Mouse (Mus musculus): Measurements from ENCODE around the gene Ripk1. TPM values are rescaled to one million over a fixed set of nuclear protein-coding genes. Genes with fewer than 3 reads are reported as not detected.
A peak's percentile ranks its signal among the peaks of the same experiment; 100 is the strongest.

Gene Ripk1
- total RNA-seq, 2 experiments from 2014 or later, result 6.2 to 8.1 TPM

DNA sequence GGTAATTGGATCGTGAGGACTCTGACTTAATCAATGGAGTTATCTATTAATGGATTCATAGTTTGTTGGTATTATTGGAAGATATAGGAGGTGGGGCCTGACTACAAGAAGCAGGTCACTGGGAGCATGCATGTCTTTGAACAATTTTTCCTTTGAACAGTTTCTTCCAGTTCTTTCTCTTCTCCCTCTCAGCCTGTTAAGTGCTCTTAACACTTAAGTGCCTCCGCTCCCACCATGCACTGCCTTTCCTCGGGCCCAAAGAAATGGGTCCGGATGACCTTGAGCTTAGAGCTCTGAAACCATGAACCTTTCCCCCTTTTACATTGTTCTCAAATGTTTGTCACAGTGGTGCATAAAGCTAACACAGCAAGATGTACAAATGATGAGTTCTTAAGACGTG, 34.6 kb downstream of the Ripk1 start:
- intact Hi-C loops (cut with DNase I), result no loop called here
- DNase-seq (ENCODE audit: low spot score in 2 of 2), result no peak

DNA sequence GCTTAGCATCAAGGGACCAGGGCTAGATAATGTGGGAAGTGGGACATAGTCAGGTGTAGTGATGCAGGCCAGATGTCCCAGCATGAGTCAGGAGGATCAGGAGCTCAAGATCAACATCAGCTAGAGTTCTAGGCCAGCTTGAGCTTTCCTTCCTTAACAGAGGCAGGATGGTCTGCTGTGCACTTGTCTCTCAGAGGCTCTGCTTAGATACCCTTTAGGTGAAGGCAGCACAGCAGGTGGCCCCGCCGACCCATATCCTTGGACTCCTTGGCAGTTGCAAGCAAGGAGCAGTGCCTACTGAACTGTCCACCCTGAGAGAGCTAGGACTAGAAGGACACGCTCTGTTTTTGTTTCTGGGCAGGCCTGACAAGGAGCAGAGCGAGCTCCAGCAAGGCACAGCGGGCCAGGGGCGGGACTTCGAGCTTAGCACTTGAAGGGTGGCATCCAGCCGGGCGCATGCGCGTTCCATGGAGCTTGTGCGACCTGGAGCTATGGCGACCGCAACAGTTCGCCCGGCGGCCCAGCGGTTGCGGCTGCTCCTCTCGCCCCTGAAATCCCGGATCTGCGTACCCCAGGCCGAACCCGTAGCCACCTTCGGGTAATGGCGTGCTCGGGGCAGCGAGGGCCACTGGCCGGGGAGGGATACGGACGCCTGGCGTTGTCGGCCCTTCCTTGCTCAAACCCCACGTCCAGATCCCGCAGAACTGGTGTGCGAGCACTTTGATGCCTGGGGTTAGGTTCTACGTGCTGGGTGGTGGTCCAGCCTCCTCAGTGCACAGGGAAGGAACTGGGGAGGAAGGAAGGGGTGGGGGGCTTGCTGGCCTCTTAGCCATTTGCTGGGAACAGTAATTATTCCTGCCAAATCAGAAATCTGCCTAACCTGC, 35.3 kb downstream of the Ripk1 start, which contains the start of gene Bphl:
TSS of gene Bphl (plus strand) at position 426 of the 884 bp plus-strand sequence.
- DNase-seq (ENCODE audit: low spot score in 2 of 2), result peak; percentile 93 to 94
- intact Hi-C loops (cut with DNase I), result no loop called here

- DNase-seq (ENCODE audit: low spot score in 2 of 2), result peak in 1 of 2 experiments; percentile 25
- intact Hi-C loops (cut with DNase I), result no loop called here
These were observed 35.9 kb downstream of the Ripk1 start for GRCm38 (mm10) chr13:34038056-34038432.

GRCm38 (mm10) chr13:34038901-34039341, 36.8 kb downstream of the Ripk1 start:
- DNase-seq (ENCODE audit: low spot score in 2 of 2), result no peak
- intact Hi-C loops (cut with DNase I), result no loop called here

DNA sequence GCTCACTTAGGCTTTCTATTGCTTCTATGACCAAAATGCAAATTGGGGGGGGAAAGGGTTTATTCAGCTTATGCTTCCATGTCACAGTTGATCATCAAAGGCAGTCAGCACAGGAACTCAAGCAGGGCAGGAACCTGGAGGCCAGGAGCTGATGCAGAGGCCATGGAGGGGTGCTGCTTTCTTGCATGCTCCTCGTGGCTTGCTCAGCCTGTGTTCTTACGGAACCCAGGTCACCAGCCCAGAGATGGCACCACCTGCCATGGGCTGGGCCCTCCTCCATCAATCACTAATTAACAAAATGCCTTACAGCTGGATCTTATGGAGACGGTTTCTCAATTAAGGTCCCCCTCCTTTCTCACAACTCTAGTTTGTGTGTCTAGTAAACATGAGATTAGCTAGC, 37.9 kb downstream of the Ripk1 start:
- intact Hi-C loops (cut with DNase I), result no loop called here
- no peak for DNase-seq (ENCODE audit: low spot score in 2 of 2)

GRCm38 (mm10) chr13:34043716-34044393, 41.7 kb downstream of the Ripk1 start:
- no peak for DNase-seq (ENCODE audit: low spot score in 2 of 2)
- intact Hi-C loops (cut with DNase I), result no loop called here

DNA sequence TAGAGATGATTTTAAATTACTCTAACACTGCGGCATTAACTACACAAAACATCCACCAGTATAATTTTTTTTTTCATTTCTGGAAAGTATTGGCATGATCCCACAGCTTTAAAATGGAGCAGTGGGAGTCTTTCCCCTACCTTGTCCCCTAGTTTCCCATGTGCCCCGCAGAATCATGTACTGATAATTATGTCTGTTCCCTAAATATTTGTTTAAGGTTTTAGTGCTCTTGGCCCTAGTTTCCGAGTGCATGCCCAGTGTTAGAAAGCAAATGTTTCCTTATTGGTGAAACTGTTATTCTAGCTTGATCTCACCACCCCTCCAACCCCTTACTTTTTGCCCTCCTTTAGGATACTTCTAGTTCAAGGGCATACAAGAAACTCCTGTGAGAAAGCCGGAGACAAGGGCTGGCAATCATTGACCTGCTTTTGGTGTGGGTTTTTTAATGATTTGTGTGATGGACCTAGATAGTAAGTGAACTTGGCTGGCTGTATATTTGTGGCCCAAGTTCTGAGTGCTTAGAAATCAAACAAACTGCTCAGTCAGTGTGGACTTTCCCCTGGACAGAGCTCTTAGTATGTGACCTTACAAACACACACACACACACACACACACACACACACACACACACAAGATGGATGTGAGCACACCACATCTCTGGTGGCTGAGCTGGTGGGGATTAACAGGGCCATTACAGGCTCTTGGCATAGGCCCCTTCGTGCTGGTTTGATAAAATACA, 43.5 kb downstream of the Ripk1 start:
- no peak for DNase-seq (ENCODE audit: low spot score in 2 of 2)
- intact Hi-C loops (cut with DNase I), result loop anchor here (1.0 to 5.0 kb wide), 3 partner anchors 105 to 592 kb away; no protein-coding TSS in a partner anchor

DNA sequence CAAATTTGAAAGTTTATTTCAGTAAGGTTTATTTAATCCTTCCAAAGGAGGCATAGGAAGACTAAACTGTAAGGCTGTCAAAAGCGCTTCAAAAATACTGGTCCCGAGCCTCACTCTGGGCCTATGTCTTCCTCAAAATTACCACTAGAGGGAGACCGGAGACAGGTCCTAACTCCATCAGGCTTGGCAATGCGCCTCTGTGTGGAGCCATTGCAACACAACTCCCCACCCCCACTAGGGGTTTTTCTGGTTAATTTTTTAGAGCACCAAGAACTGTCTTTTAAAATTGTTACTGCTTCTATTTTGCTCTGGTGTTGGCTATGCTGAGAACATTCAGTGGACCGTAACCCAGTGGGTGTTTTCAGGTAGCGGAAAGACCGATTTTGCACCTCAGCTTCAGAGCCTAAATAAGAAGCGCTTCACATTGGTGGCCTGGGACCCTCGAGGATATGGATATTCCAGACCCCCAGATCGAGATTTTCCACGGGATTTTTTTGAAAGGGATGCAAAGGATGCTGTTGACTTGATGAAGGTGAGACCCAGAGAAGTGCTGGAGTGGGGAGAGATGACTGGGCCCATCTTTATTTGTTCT, 44.4 kb downstream of the Ripk1 start:
- intact Hi-C loops (cut with DNase I), result loop anchor here (1.0 to 5.0 kb wide), 3 partner anchors 104 to 591 kb away; no protein-coding TSS in a partner anchor
- peak; percentile 89 to 96 for DNase-seq (ENCODE audit: low spot score in 2 of 2)

DNA sequence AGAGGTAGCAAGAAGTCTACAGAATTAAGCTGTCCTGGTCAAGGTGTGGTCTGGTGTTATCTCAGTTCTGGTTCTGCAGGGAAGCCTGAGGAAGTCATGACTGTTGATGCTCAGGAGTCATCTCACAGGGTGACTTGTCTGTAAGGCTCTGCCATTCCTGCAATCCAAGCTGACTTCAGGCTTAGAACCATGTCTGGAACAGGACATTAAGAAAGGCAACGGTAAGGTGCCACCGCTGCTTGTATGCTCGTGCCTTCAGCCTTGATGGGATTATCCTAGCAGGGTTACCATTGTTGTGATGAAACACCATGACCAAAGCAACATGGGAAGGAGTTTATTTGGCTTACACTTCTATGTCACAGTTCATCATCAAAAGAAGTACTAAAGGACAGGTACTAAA, 45.4 kb downstream of the Ripk1 start:
- intact Hi-C loops (cut with DNase I), result loop anchor here (5.0 kb wide), 1 partner anchor 590 kb away; no protein-coding TSS in a partner anchor
- DNase-seq (ENCODE audit: low spot score in 2 of 2), result no peak

DNA sequence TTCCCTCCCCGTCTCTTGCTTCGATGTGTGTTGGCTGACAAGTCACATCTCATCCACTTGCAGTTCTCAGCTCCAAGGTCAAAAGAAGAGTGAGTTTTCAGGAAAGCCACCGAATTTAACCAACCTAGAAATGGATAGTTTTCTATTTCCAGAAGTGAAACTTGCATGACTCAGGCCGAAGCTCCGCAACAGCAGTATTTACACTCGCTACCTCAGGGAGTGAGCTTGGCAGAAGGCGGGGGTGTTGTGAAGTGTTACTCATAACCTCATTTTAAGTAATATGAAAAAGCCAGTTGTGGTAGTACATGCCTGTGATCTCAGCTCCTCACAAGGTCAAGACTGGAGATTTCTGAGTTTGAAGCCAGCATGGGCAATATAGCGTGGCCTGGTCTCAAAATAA, 48.3 kb downstream of the Ripk1 start:
- peak; percentile 58 to 64 for DNase-seq (ENCODE audit: low spot score in 2 of 2)
- intact Hi-C loops (cut with DNase I), result loop anchor here (10.0 kb wide), 1 partner anchor 294 kb away; the partner anchor contains the start of gene Slc22a23

DNA sequence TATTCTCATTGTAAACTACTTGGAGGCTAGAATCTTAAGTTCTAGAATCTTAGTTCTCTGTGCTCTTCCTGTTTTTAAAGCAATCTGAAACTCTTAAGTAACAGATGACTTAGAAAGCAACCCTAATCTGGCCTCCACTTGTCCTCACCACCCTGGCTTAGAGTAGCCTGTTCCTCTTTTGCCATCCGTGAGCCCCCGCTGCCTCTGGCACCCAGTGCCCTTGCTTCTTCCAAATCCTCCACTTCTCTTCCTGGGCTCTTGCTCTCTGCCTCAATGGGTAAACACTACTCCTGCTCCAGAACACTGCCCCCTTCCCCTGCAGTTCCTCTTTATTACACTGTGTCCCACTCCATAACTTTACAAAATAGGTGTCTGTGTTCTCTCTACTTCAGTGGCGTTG, 49.5 kb downstream of the Ripk1 start:
- intact Hi-C loops (cut with DNase I), result loop anchor here (10.0 kb wide), 1 partner anchor 293 kb away; the partner anchor contains the start of gene Slc22a23
- DNase-seq (ENCODE audit: low spot score in 2 of 2), result no peak

DNA sequence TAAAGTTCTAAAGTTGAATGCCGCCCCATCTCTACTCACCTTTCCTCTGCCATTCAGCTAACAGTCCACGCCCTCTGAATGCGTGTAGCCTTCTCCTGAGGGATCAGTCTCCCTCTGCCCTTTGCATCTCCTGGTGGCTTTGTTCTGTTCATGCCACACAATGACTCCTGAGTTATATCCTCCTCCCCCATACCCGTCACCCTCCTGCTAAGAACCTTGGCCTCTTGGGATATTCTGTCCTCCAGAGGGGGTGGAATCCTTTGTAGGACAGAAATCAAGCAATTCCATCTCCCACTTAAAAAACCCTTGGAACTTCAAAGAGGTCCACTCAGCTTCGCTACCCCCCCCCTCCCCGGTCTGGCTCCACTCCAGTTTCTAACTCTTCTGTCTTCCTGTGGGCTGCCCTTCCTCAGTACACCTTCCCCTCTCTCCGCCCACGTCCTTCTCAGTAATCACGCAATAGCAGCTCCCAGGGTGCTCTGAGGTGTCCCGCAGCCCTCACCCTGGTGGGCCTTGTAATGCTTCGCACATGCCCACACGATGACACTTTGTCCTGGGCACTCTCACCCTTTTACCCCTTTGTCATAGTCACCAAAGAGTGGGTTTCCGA, 51.6 kb downstream of the Ripk1 start:
- intact Hi-C loops (cut with DNase I), result loop anchor here (10.0 kb wide), 1 partner anchor 291 kb away; the partner anchor contains the start of gene Slc22a23
- DNase-seq (ENCODE audit: low spot score in 2 of 2), result no peak

DNA sequence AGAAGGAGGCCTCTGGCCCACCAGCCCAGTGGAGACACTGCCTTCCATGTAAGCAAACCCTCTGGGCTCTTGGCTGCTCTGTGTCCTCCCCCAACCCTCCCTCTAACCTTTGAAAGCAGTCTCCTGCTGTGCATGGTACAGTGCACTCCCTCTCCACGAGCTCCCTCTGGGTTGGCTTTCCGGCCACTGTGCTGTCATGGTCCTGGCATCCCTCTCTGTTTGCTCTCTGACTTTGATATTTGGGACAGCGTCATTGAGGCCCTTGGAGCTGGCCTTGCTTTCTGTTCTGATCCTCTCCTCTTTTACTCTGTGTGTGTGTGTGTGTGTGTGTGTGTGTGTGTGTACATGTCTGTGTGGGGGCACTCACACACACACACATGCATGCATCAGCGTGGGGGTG, 52.2 kb downstream of the Ripk1 start:
- no peak for DNase-seq (ENCODE audit: low spot score in 2 of 2)
- intact Hi-C loops (cut with DNase I), result loop anchor here (10.0 kb wide), 1 partner anchor 290 kb away; the partner anchor contains the start of gene Slc22a23

GRCm38 (mm10) chr13:34054983-34055382, 52.8 kb downstream of the Ripk1 start:
- intact Hi-C loops (cut with DNase I), result loop anchor here (10.0 kb wide), 1 partner anchor 290 kb away; the partner anchor contains the start of gene Slc22a23
- no peak for DNase-seq (ENCODE audit: low spot score in 2 of 2)

GRCm38 (mm10) chr13:34057252-34057651, 55.1 kb downstream of the Ripk1 start:
- intact Hi-C loops (cut with DNase I), result loop anchor here (10.0 kb wide), 1 partner anchor 288 kb away; the partner anchor contains the start of gene Slc22a23
- no peak for DNase-seq (ENCODE audit: low spot score in 2 of 2)

DNA sequence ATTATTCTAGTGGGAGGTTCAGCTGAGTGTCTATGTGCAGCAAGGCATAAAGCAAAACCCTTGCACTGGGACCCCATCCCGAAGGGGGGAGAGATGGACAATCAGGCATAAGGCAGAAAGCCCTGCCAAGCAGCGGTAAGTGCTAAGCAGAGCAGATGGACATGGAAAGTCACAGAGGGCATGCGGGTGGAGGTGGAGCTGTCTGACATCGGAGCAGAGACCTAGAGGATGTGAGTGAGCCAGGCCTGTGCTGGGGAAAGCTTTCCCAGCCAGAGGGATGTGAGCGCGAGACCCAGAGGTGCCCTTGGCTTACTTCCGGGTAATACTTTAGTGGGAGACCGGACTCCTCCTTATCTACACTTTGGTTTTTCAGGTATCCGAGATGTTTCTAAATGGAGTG, 57.9 kb downstream of the Ripk1 start:
- intact Hi-C loops (cut with DNase I), result no loop called here
- DNase-seq (ENCODE audit: low spot score in 2 of 2), result no peak

- intact Hi-C loops (cut with DNase I), result no loop called here
- no peak for DNase-seq (ENCODE audit: low spot score in 2 of 2)
These were observed 60.3 kb downstream of the Ripk1 start for GRCm38 (mm10) chr13:34062466-34062865.

DNA sequence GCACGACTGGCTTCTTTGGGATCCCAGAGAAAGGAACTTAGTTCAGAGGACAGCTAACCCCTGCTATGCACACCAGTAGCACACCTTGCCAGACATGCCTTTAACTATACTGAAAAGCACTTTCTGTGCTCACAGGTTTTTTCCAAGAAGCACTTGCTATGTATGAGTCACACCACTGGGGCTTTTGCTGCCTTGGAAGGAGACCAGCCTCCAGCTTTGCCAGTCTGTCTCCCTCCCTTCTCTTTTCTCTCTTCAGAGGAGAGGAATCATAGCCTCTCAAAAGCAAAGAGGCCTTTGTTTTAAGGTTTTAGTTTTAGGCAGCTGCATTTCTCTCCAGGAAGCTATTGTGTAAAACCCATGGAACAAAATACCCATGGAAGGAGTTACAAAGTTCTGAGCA, 64.2 kb downstream of the Ripk1 start:
- DNase-seq (ENCODE audit: low spot score in 2 of 2), result peak; percentile 73 to 84
- intact Hi-C loops (cut with DNase I), result no loop called here
